Mouse (Mus musculus) heart, embryonic 13.5 days (tissue): Measurements from ENCODE around the gene D17Wsu92e. TPM values are rescaled to one million over a fixed set of nuclear protein-coding genes. Genes with fewer than 3 reads are reported as not detected.
A peak's percentile ranks its signal among the peaks of the same experiment; 100 is the strongest.

Experiments
- ATAC-seq: fragments of 200-750 bp; cut with Nextera tagmentation; 2 replicates; pipeline ENCODE4 v1.8.0; 2017; ENCODE audit warnings: moderate TSS enrichment; ENCODE audit not compliant: insufficient number of reproducible peaks, low FRiP score, low TSS enrichment; ENCODE audit errors: extremely low read depth
- H3K27ac ChIP-seq: fragments of 300-500 bp; sonication (generic); replicated peaks from 2 replicates; pipeline ENCODE4 v1.5.1; 2015; ENCODE audit warnings: moderate library complexity, mild to moderate bottlenecking, inconsistent platforms
- H3K27me3 ChIP-seq: fragments of 300-500 bp; sonication (generic); replicated peaks from 2 replicates; pipeline ENCODE4 v1.6.1; 2015; ENCODE audit warnings: mild to moderate bottlenecking, inconsistent platforms
- H3K36me3 ChIP-seq: fragments of 300-500 bp; sonication (generic); 2 replicates; pipeline ENCODE4 v1.6.1; 2015; ENCODE audit warnings: mild to moderate bottlenecking, inconsistent platforms
- H3K4me1 ChIP-seq: fragments of 300-500 bp; sonication (generic); 2 replicates; pipeline ENCODE4 v1.6.1; 2015; ENCODE audit warnings: inconsistent platforms
- H3K4me2 ChIP-seq: fragments of 300-500 bp; sonication (generic); 2 replicates; pipeline ENCODE4 v1.6.1; 2015; ENCODE audit warnings: inconsistent platforms, mild to moderate bottlenecking, moderate library complexity
- H3K4me3 ChIP-seq: fragments of 300-500 bp; sonication (generic); 2 replicates; pipeline ENCODE4 v1.5.1; 2015; ENCODE audit warnings: moderate library complexity, mild to moderate bottlenecking, inconsistent platforms
- H3K9ac ChIP-seq: fragments of 300-500 bp; sonication (generic); 2 replicates; pipeline ENCODE4 v1.6.1; 2015; ENCODE audit warnings: inconsistent platforms, mild to moderate bottlenecking, moderate library complexity
- H3K9me3 ChIP-seq: fragments of 300-500 bp; sonication (generic); 2 replicates; pipeline ENCODE4 v1.6.1; 2016; ENCODE audit warnings: inconsistent platforms
- WGBS: fragments of 180-500 bp; shearing (Covaris S2); methylation state at CpG from one replicate; pipeline ENCODE4 v1.1.7; 2015; ENCODE audit warnings: mixed read lengths; 5-methylcytosine and 5-hydroxymethylcytosine counted together
- polyA plus RNA-seq: library from polyadenylated mRNA; unstranded; fragments of >200 nt; fragmentation: Nextera tagmentation; extraction: Ambion mirVana; gene quantifications from 2 replicates; pipeline ENCODE4 v1.2.1, GENCODE M21; 2015

The D17Wsu92e gene
- polyA plus RNA-seq, 1 experiment from 2014 or later: 13.1 TPM

DNA sequence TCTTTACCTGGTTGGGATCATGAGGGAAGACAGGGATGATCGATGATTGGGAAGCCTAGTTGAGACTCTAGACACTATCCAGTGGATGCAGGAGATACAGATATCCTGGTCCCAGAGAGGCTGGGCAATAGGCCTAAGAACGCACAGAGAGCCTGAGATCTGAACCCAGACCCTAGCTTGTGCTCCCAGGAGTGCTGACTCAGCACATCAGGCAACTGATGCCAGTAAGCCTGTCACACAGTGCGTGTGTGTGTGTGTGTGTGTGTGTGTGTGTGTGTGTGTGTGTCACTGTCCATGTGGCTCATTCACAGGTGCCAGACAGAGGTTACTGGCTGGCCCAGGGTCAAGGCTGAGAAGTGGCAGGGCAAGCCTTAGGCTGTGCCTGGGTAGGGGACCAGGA is 87.8 kb downstream of the D17Wsu92e start:
- Histone ChIP-seq H3K9ac (no peak overlapping the region), H3K27ac (no peak overlapping the region), H3K4me2 (no peak overlapping the region), H3K4me3 (no peak overlapping the region), H3K4me1 (peaks cover 21% of the 10 kb centered on the region), H3K27me3 (peaks cover 9% of the 10 kb centered on the region), H3K36me3 (no peaks in the 10 kb centered on the region), H3K9me3 (no peaks in the 10 kb centered on the region)
- WGBS: 73% methylated on average over 3 of the region's 3 CpGs
- ATAC-seq: no peak

DNA sequence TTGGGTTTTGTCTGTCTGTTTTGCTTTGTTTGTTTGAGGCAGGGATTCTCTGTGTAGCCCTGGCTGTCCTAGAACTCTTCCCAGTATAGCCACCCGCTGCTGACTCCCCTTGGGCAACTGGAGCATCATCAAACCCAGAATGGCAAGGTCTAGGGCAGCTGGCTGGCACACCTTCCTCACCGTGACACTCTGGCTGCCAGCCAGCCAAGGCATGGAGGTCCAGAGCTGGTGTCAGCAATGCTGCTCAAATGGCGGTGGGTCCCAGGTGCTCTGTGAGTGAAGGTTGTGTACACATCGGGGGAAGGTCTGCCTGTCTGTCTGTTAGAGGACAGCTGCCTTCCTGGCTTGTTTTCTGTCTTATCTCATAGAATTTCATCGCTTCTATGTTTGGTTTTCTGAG is 88.3 kb downstream of the D17Wsu92e start:
- Histone ChIP-seq H3K27me3 (peaks cover 9% of the 10 kb centered on the region), H3K4me1 (peaks cover 21% of the 10 kb centered on the region), H3K9me3 (no peaks in the 10 kb centered on the region), H3K4me3 (no peak overlapping the region), H3K4me2 (no peak overlapping the region), H3K9ac (no peak overlapping the region), H3K27ac (no peak overlapping the region), H3K36me3 (no peaks in the 10 kb centered on the region)
- 48% methylated on average over 5 of the region's 5 CpGs for WGBS
- ATAC-seq: no peak

- Histone ChIP-seq H3K4me1 (peaks cover 13% of the 10 kb centered on the region), H3K36me3 (no peaks in the 10 kb centered on the region), H3K27me3 (peaks cover 30% of the 10 kb centered on the region), H3K4me3 (no peak within 1 kb of the TSS), H3K27ac (no peak within 1 kb of the TSS), H3K9me3 (no peaks in the 10 kb centered on the region), H3K4me2 (no peak within 1 kb of the TSS), H3K9ac (no peak within 1 kb of the TSS)
- ATAC-seq: no peak
- WGBS: 68% methylated on average over 10 of the region's 10 CpGs
These were observed 91.7 kb downstream of the D17Wsu92e start, which contains the start of gene Spdef for GRCm38 (mm10) chr17:27728770-27729169. Spdef (minus strand) TSS chr17:27728955.

GRCm38 (mm10) chr17:27726527-27726926 is 93.9 kb downstream of the D17Wsu92e start:
- Histone ChIP-seq H3K4me2 (no peak overlapping the region), H3K27me3 (peaks cover 40% of the 10 kb centered on the region), H3K9me3 (no peaks in the 10 kb centered on the region), H3K36me3 (no peaks in the 10 kb centered on the region), H3K27ac (no peak overlapping the region), H3K9ac (no peak overlapping the region), H3K4me1 (peaks cover 12% of the 10 kb centered on the region), H3K4me3 (no peak overlapping the region)
- WGBS: 46% methylated on average over 7 of the region's 7 CpGs
- no peak for ATAC-seq

DNA sequence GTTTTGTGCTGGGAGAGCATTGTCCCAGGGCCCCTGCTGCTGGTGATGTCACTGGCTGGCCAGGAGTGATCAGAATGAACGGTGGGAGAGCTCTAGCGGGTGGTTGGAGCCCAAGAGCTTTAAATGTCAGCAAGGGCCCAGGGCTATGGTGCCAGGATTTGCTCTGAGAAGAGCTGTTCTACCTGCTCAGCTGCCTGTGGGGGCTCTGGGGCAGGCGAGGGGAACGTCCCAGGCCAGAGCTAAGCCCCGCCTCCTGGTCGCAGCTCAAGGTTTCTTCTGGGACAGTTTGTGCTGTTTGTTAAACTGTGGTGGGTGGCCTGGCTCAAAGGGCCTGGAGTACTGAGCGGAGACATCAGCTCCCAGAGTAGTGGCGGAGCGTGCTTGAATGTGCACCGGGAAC is 95.0 kb downstream of the D17Wsu92e start:
- peaks cover 12% of the 10 kb centered on the region for H3K4me1 ChIP-seq
- H3K36me3 ChIP-seq: no peaks in the 10 kb centered on the region
- no peaks in the 10 kb centered on the region for H3K9me3 ChIP-seq
- WGBS: 18% methylated on average over 10 of the region's 10 CpGs
- H3K27me3 ChIP-seq: peaks cover 42% of the 10 kb centered on the region
- no peak for ATAC-seq
- H3K4me2 ChIP-seq: no peak overlapping the region
- no peak overlapping the region for H3K9ac ChIP-seq
- no peak overlapping the region for H3K27ac ChIP-seq
- no peak overlapping the region for H3K4me3 ChIP-seq

- Histone ChIP-seq H3K36me3 (no peaks in the 10 kb centered on the region), H3K4me1 (peaks cover 12% of the 10 kb centered on the region), H3K27ac (no peak overlapping the region), H3K4me3 (no peak overlapping the region), H3K27me3 (peaks cover 46% of the 10 kb centered on the region), H3K9ac (no peak overlapping the region), H3K9me3 (no peaks in the 10 kb centered on the region), H3K4me2 (no peak overlapping the region)
- no peak for ATAC-seq
- 45% methylated on average over 10 of the region's 10 CpGs for WGBS
These were observed 95.4 kb downstream of the D17Wsu92e start for GRCm38 (mm10) chr17:27725011-27725410.

- WGBS: 15% methylated on average over 3 of the region's 3 CpGs
- no peak for ATAC-seq
- H3K27me3 ChIP-seq: peaks cover 53% of the 10 kb centered on the region
These were observed 96.1 kb downstream of the D17Wsu92e start for GRCm38 (mm10) chr17:27724327-27724726.

DNA sequence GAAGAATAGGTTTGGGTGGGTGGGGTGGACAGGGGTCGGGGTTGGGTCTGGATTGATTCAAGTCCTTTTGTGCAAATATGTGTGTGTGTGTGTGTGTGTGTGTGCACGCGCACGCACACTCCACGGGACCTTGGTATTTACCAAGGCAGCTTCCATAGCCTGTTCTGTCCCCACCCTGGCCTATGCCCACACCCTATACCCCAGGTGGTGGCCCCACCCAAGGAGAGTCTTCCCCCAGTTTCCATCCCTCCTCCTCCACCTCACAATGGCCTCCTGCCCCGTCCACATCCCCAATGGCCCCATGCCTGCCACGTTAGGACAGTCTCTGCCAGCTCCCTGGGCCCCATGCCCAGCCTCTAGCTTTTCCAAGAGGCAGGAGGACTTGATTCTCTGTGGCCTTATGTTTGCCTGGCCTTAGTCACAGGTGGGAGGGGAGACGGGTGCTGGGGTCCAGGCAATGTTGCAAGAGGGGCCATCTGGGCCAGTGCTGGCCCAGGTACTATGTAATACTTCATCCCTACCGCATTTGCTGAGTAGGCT is 99.3 kb downstream of the D17Wsu92e start:
- no peak overlapping the region for H3K4me3 ChIP-seq
- no peaks in the 10 kb centered on the region for H3K9me3 ChIP-seq
- peaks cover 81% of the 10 kb centered on the region for H3K27me3 ChIP-seq
- H3K4me1 ChIP-seq: peaks cover 20% of the 10 kb centered on the region
- no peak for ATAC-seq
- WGBS: 75% methylated on average over 9 of the region's 9 CpGs
- H3K4me2 ChIP-seq: no peak overlapping the region
- H3K9ac ChIP-seq: no peak overlapping the region
- H3K27ac ChIP-seq: no peak overlapping the region
- H3K36me3 ChIP-seq: no peaks in the 10 kb centered on the region

More at GRCm38 (mm10) chr17:27724327-27724726, 96.1 kb downstream of the D17Wsu92e start:
- Histone ChIP-seq H3K27ac (no peak overlapping the region), H3K9me3 (no peaks in the 10 kb centered on the region), H3K36me3 (no peaks in the 10 kb centered on the region), H3K4me3 (no peak overlapping the region), H3K4me1 (peaks cover 12% of the 10 kb centered on the region), H3K9ac (no peak overlapping the region), H3K4me2 (no peak overlapping the region)

DNA sequence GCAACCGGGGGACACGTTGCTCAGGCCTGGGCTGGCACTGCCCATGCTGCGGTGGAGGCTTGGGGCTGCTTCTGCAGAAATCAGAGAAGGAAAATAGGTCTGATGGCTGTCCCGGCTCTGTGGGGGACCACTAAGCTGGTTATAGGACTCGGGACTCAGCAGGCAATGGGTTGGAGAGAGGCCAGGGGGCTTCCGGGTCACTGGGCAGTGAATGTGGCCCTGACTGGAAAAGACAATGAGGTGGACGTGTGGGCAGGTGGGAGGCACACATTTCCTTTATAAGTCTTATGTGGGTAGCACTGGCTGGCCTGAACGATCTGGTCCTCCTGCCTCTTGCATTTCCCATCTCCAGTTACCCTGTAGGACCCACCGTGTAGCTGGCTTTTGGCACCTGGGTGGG is 100.1 kb downstream of the D17Wsu92e start:
- Histone ChIP-seq H3K9me3 (no peaks in the 10 kb centered on the region), H3K4me1 (peaks cover 15% of the 10 kb centered on the region), H3K36me3 (no peaks in the 10 kb centered on the region), H3K27ac (no peak overlapping the region), H3K4me3 (no peak overlapping the region), H3K27me3 (peaks cover 76% of the 10 kb centered on the region), H3K9ac (no peak overlapping the region), H3K4me2 (no peak overlapping the region)
- WGBS: 47% methylated on average over 9 of the region's 9 CpGs
- ATAC-seq: no peak

DNA sequence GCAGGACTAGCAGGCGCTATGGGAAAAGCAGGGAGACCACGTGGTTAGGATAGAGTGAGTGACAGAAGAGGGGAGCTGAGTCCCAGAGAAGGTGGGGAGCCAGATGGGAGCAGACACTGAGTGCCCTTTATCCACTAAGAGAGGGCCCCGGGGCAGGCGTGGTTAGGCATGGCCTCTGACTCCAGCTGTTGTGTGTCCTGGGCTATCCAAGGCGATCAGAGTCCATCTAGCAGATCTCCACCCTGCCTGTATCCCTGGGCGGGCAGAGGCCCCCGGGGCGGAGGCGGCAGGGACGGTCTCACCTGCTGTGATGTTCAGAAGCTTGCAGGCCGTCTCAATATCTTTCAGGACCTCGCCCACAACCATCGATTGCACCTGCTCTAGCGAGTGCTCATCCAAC is 100.8 kb downstream of the D17Wsu92e start:
- 59% methylated on average over 14 of the region's 14 CpGs for WGBS
- Histone ChIP-seq H3K36me3 (no peaks in the 10 kb centered on the region), H3K4me3 (no peak overlapping the region), H3K9ac (no peak overlapping the region), H3K9me3 (no peaks in the 10 kb centered on the region), H3K4me2 (no peak overlapping the region), H3K4me1 (peaks cover 8% of the 10 kb centered on the region), H3K27ac (no peak overlapping the region), H3K27me3 (peaks cover 70% of the 10 kb centered on the region)
- no peak for ATAC-seq

- peaks cover 65% of the 10 kb centered on the region for H3K27me3 ChIP-seq
- H3K9me3 ChIP-seq: no peaks in the 10 kb centered on the region
- no peaks in the 10 kb centered on the region for H3K36me3 ChIP-seq
- H3K9ac ChIP-seq: no peak overlapping the region
- 53% methylated on average over 5 of the region's 5 CpGs for WGBS
- H3K27ac ChIP-seq: no peak overlapping the region
- no peak overlapping the region for H3K4me3 ChIP-seq
- ATAC-seq: no peak
- peaks cover 8% of the 10 kb centered on the region for H3K4me1 ChIP-seq
- H3K4me2 ChIP-seq: no peak overlapping the region
These were observed 102.2 kb downstream of the D17Wsu92e start for GRCm38 (mm10) chr17:27718250-27718649.

GRCm38 (mm10) chr17:27716804-27717203 is 103.6 kb downstream of the D17Wsu92e start:
- Histone ChIP-seq H3K4me3 (peak overlapping the region; percentile 36), H3K4me2 (peak overlapping the region; percentile 61), H3K9me3 (no peaks in the 10 kb centered on the region), H3K9ac (peak overlapping the region; percentile 37; the same call in 1 of the 2 replicates), H3K27me3 (peaks cover 60% of the 10 kb centered on the region), H3K36me3 (no peaks in the 10 kb centered on the region), H3K4me1 (peaks cover 8% of the 10 kb centered on the region), H3K27ac (no peak overlapping the region)
- 3% methylated on average over 15 of the region's 16 CpGs for WGBS
- ATAC-seq: 0 out of 2 replicates have a peak, but pooled peaks have one; percentile 16
